Mouse (Mus musculus) CD4-positive helper T cell, adult 2 months (primary cell): ENCODE results near the gene Plac1.
"Not testable (repeated sequence)": the region's sequence is repeated elsewhere in the genome, so short reads cannot be mapped to it uniquely, and the experiment has no call there.

Source experiments
- DNase-seq: peaks from one replicate; pipeline ENCODE4 v3.0.0-alpha.2; 2012; ENCODE audit warnings: low read depth, missing footprints, low spot score

Plac1 gene

GRCm38 (mm10) chrX:53240011-53240410, at the start of gene Plac1:
TSS of gene Plac1 (minus strand) at chrX:53240111.
- no peak for DNase-seq

- DNase-seq = no peak
Measured at GRCm38 (mm10) chrX:53287924-53288323, 48.0 kb upstream of the Plac1 start.

GRCm38 (mm10) chrX:53273124-53273523, 33.2 kb upstream of the Plac1 start, which contains the start of gene Fam122c:
TSS of gene Fam122c (plus strand) at chrX:53273424.
- no peak for DNase-seq

GRCm38 (mm10) chrX:53271628-53272027, 31.7 kb upstream of the Plac1 start:
- DNase-seq = not testable (repeated sequence)

GRCm38 (mm10) chrX:53270063-53270432, 30.1 kb upstream of the Plac1 start:
- no peak for DNase-seq

GRCm38 (mm10) chrX:53269289-53270062, 29.6 kb upstream of the Plac1 start, which contains the start of gene Fam122b:
TSS of gene Fam122b (minus strand) at chrX:53269805.
- DNase-seq = peak; percentile 92

- peak; percentile 32 for DNase-seq
Measured at GRCm38 (mm10) chrX:53268856-53269255, 28.9 kb upstream of the Plac1 start.

- DNase-seq = no peak
Measured at GRCm38 (mm10) chrX:53266186-53266585, 26.3 kb upstream of the Plac1 start.

- DNase-seq = no peak
Measured at GRCm38 (mm10) chrX:53255195-53255594, 15.3 kb upstream of the Plac1 start.

- DNase-seq = no peak
Measured at GRCm38 (mm10) chrX:53237971-53238370, 1.9 kb downstream of the Plac1 start.

- no peak for DNase-seq
Measured at GRCm38 (mm10) chrX:53236404-53236803, 3.5 kb downstream of the Plac1 start.

GRCm38 (mm10) chrX:53233689-53234088, 6.2 kb downstream of the Plac1 start:
- no peak for DNase-seq

- DNase-seq = no peak
Measured at GRCm38 (mm10) chrX:53231965-53232364, 7.9 kb downstream of the Plac1 start.

- no peak for DNase-seq
Measured at GRCm38 (mm10) chrX:53224353-53224944, 15.5 kb downstream of the Plac1 start.

GRCm38 (mm10) chrX:53220855-53221254, 19.1 kb downstream of the Plac1 start:
- no peak for DNase-seq

GRCm38 (mm10) chrX:53214557-53215229, 25.2 kb downstream of the Plac1 start:
- DNase-seq = no peak

GRCm38 (mm10) chrX:53213838-53214237, 26.1 kb downstream of the Plac1 start:
- DNase-seq = no peak

- DNase-seq = no peak
Measured at GRCm38 (mm10) chrX:53212485-53212884, 27.4 kb downstream of the Plac1 start.

GRCm38 (mm10) chrX:53211756-53212483, 28.0 kb downstream of the Plac1 start:
- no peak for DNase-seq

- no peak for DNase-seq
Measured at GRCm38 (mm10) chrX:53209431-53209830, 30.5 kb downstream of the Plac1 start.

- DNase-seq = no peak
Measured at GRCm38 (mm10) chrX:53204690-53205311, 35.1 kb downstream of the Plac1 start.
